Mouse (Mus musculus) retina, adult 2 months (tissue): Measurements from ENCODE around the gene Jmjd7.

Experiments used
- DNase-seq: peaks from one replicate; pipeline ENCODE4 v3.0.0-alpha.2; 2012; ENCODE audit warnings: low read depth, low spot score

Gene Jmjd7

GRCm38 (mm10) chr2:120011462-120012200 is 15.7 kb upstream of the Jmjd7 start:
- peak; percentile 45 for DNase-seq

- no peak for DNase-seq
Measured at GRCm38 (mm10) chr2:120012924-120013323, 14.4 kb upstream of the Jmjd7 start.

GRCm38 (mm10) chr2:120013831-120014486 is 13.3 kb upstream of the Jmjd7 start:
- DNase-seq = no peak

- no peak for DNase-seq
Measured at GRCm38 (mm10) chr2:120015882-120016281, 11.4 kb upstream of the Jmjd7 start.

- no peak for DNase-seq
Measured at GRCm38 (mm10) chr2:120017599-120017998, 9.7 kb upstream of the Jmjd7 start.

GRCm38 (mm10) chr2:120024337-120024736 is 2.9 kb upstream of the Jmjd7 start:
- DNase-seq = no peak

- DNase-seq = no peak
Measured at GRCm38 (mm10) chr2:120027950-120028331, 658 bp downstream of the Jmjd7 start.

- no peak for DNase-seq
Measured at GRCm38 (mm10) chr2:120030380-120030779, 3.1 kb downstream of the Jmjd7 start.

GRCm38 (mm10) chr2:120032726-120033467 is 5.6 kb downstream of the Jmjd7 start, which contains the start of gene Pla2g4b:
TSS of gene Pla2g4b (plus strand) at chr2:120033417.
- DNase-seq = no peak

- no peak for DNase-seq
Measured at GRCm38 (mm10) chr2:120033726-120034125, 6.4 kb downstream of the Jmjd7 start.

- no peak for DNase-seq
Measured at GRCm38 (mm10) chr2:120037744-120038143, 10.5 kb downstream of the Jmjd7 start.

GRCm38 (mm10) chr2:120040991-120041390 is 13.7 kb downstream of the Jmjd7 start:
- no peak for DNase-seq

GRCm38 (mm10) chr2:120044101-120044603 is 16.9 kb downstream of the Jmjd7 start:
- no peak for DNase-seq

- DNase-seq = no peak
Measured at GRCm38 (mm10) chr2:120044676-120045075, 17.4 kb downstream of the Jmjd7 start.

- no peak for DNase-seq
Measured at GRCm38 (mm10) chr2:120046486-120047310, 19.4 kb downstream of the Jmjd7 start.

- DNase-seq = no peak
Measured at GRCm38 (mm10) chr2:120048173-120048572, 20.9 kb downstream of the Jmjd7 start.

GRCm38 (mm10) chr2:120049632-120050274 is 22.5 kb downstream of the Jmjd7 start:
- DNase-seq = no peak

- DNase-seq = no peak
Measured at GRCm38 (mm10) chr2:120051405-120051804, 24.1 kb downstream of the Jmjd7 start.

GRCm38 (mm10) chr2:120054771-120055552 is 27.7 kb downstream of the Jmjd7 start:
- no peak for DNase-seq

- no peak for DNase-seq
Measured at GRCm38 (mm10) chr2:120055923-120056322, 28.6 kb downstream of the Jmjd7 start.
